Mouse (Mus musculus) G1E (cell line): ENCODE measurements around the gene Gm8300. TPM values are rescaled to one million over a fixed set of nuclear protein-coding genes. Genes with fewer than 3 reads are reported as not detected.
"Not testable (repeated sequence)": the region's sequence is repeated elsewhere in the genome, so short reads cannot be mapped to it uniquely, and the experiment has no call there.

ENCODE experiments used
- ATAC-seq: 2 replicates; pipeline ENCODE4 v1.8.0; 2016; ENCODE audit warnings: mild to moderate bottlenecking; ENCODE audit not compliant: insufficient number of reproducible peaks, poor library complexity, low FRiP score, severe bottlenecking; ENCODE audit errors: extremely low read depth
- DNase-seq: peaks from one replicate; pipeline ENCODE4 v3.0.0; 2012; ENCODE audit warnings: low spot score
- H3K27me3 ChIP-seq: 2 replicates; pipeline ENCODE4 v1.6.1; 2012; ENCODE audit warnings: mild to moderate bottlenecking, low read length, inconsistent platforms; ENCODE audit not compliant: insufficient read depth
- H3K36me3 ChIP-seq: replicated peaks from 2 replicates; pipeline ENCODE3; 2012; ENCODE audit warnings: mild to moderate bottlenecking, inconsistent platforms
- H3K4me1 ChIP-seq: 2 replicates; pipeline ENCODE4 v1.6.1; 2012; ENCODE audit warnings: low read depth, low read length, inconsistent platforms, mixed read lengths; ENCODE audit not compliant: insufficient read depth
- H3K4me3 ChIP-seq: 2 replicates; pipeline ENCODE4 v1.5.1; 2012; ENCODE audit warnings: low read depth, mild to moderate bottlenecking, inconsistent platforms, low read length, moderate library complexity, mixed read lengths
- H3K9me3 ChIP-seq: replicated peaks from 2 replicates; pipeline ENCODE4 v1.6.1; 2012; ENCODE audit warnings: inconsistent platforms
- CTCF ChIP-seq: IDR thresholded peaks from 2 replicates; pipeline ENCODE4 v1.5.1; 2012; ENCODE audit warnings: low read depth, low read length, inconsistent platforms, mixed read lengths
- GATA1 ChIP-seq: IDR thresholded peaks from 2 replicates; pipeline ENCODE4 v1.6.1; 2012; ENCODE audit warnings: borderline replicate concordance, low read length, inconsistent platforms, mixed read lengths
- GATA2 ChIP-seq: IDR thresholded peaks from 2 replicates; pipeline ENCODE4 v1.6.1; 2012; ENCODE audit warnings: low read depth, low read length, inconsistent platforms, borderline replicate concordance
- POLR2AphosphoS5 ChIP-seq: IDR thresholded peaks from 2 replicates; pipeline ENCODE4 v1.6.1; 2012; ENCODE audit warnings: low read depth, low read length, inconsistent platforms; ENCODE audit not compliant: insufficient replicate concordance
- TAL1 ChIP-seq: conservative IDR thresholded peaks from 2 replicates; pipeline ENCODE4 v1.6.1; 2012; ENCODE audit warnings: low read depth, low read length, inconsistent platforms, mixed read lengths
- polyA plus RNA-seq: library from polyadenylated mRNA; stranded (reverse); fragments of >175 nt; gene quantifications from 2 replicates; pipeline ENCODE4 v1.2.3, GENCODE M21; 2012
- total RNA-seq, 2 experiments: library from RNA; stranded (forward) in 1 of 2; stranded (reverse) in 1 of 2; fragments of 200-1000 nt in 1 of 2; fragments of >200 nt in 1 of 2; fragmentation: Nextera tagmentation in 1 of 2; gene quantifications; 2 replicates each; pipeline ENCODE4 v1.2.3; 2014 to 2017

The Gm8300 gene
- not detected in 2 replicates for total RNA-seq (2014; fragmentation: Nextera tagmentation)
- total RNA-seq (2017): 0.17 and 0.66 TPM in 2 replicates
- polyA plus RNA-seq: not detected in 2 replicates

- not testable (repeated sequence) for H3K9me3 ChIP-seq, DNase-seq, ATAC-seq, H3K36me3 ChIP-seq, H3K4me1 ChIP-seq, H3K4me3 ChIP-seq, H3K27me3 ChIP-seq
Measured at GRCm38 (mm10) chr12:87514016-87514415, at the start of gene Gm8300. Gm8300 (plus strand) TSS chr12:87514316.

GRCm38 (mm10) chr12:87464678-87465297, 49.3 kb upstream of the Gm8300 start:
- Histone ChIP-seq H3K9me3 (no peaks in the 10 kb centered on the region), H3K4me1 (peaks cover 36% of the 10 kb centered on the region), H3K4me3 (no peak overlapping the region), H3K36me3 (peaks cover 90% of the 10 kb centered on the region), H3K27me3 (no peaks in the 10 kb centered on the region)
- DNase-seq: no peak
- TF ChIP-seq GATA2: no peak
- TF ChIP-seq CTCF: no peak
- no peak for TF ChIP-seq POLR2AphosphoS5
- TF ChIP-seq TAL1: no peak
- TF ChIP-seq GATA1: no peak
- peak; percentile 68 for ATAC-seq

- TF ChIP-seq GATA2: no peak
- no peak for TF ChIP-seq POLR2AphosphoS5
- TF ChIP-seq CTCF: no peak
- no peak for TF ChIP-seq GATA1
- TF ChIP-seq TAL1: no peak
- Histone ChIP-seq H3K4me1 (peaks cover 50% of the 10 kb centered on the region), H3K27me3 (peaks cover 4% of the 10 kb centered on the region; the same call in 1 of the 2 replicates), H3K4me3 (peak overlapping the region; percentile 83), H3K9me3 (no peaks in the 10 kb centered on the region), H3K36me3 (peaks cover 45% of the 10 kb centered on the region)
- ATAC-seq: no peak
- DNase-seq: no peak
Measured at GRCm38 (mm10) chr12:87470263-87471136, 43.6 kb upstream of the Gm8300 start.

- H3K4me3 ChIP-seq: peak overlapping the region; percentile 83
- TF ChIP-seq CTCF: no peak
- TF ChIP-seq TAL1: no peak
- TF ChIP-seq GATA2: no peak
- TF ChIP-seq POLR2AphosphoS5: no peak
- TF ChIP-seq GATA1: no peak
- H3K27me3 ChIP-seq: peaks cover 10% of the 10 kb centered on the region; the same call in 1 of the 2 replicates
- ATAC-seq: no peak
- DNase-seq: no peak
- peaks cover 38% of the 10 kb centered on the region for H3K36me3 ChIP-seq
- H3K4me1 ChIP-seq: peaks cover 41% of the 10 kb centered on the region
- H3K9me3 ChIP-seq: no peaks in the 10 kb centered on the region
Measured at GRCm38 (mm10) chr12:87471421-87471963, 42.6 kb upstream of the Gm8300 start.

GRCm38 (mm10) chr12:87471964-87472786, 41.9 kb upstream of the Gm8300 start, which contains the start of gene Snw1:
Snw1 (minus strand) TSS chr12:87472274.
- no peaks in the 10 kb centered on the region for H3K9me3 ChIP-seq
- peak within 1 kb of the TSS; percentile 83 for H3K4me3 ChIP-seq
- H3K36me3 ChIP-seq: peaks cover 31% of the 10 kb centered on the region
- ATAC-seq (peak; percentile 94), DNase-seq (peak; percentile 94)
- TF ChIP-seq POLR2AphosphoS5: no peak
- TF ChIP-seq TAL1: no peak
- no peak for TF ChIP-seq CTCF
- TF ChIP-seq GATA1: no peak
- no peak for TF ChIP-seq GATA2
- peaks cover 35% of the 10 kb centered on the region for H3K4me1 ChIP-seq
- H3K27me3 ChIP-seq: peaks cover 10% of the 10 kb centered on the region; the same call in 1 of the 2 replicates
